Mouse (Mus musculus) liver, adult 2 months (tissue): ENCODE measurements around the gene Ift43. TPM values are rescaled to one million over a fixed set of nuclear protein-coding genes. Genes with fewer than 3 reads are reported as not detected.

Experiments used
- DNase-seq: peaks from one replicate; pipeline ENCODE4 v3.0.0-alpha.2; 2011; ENCODE audit warnings: low read depth, low spot score; ENCODE audit errors: extremely low read depth
- H3K27ac ChIP-seq: fragments of 200-500 bp; replicated peaks from 2 replicates; pipeline ENCODE4 v1.5.1; 2012; ENCODE audit warnings: low read depth, mild to moderate bottlenecking, control low read depth, inconsistent platforms, low read length; ENCODE audit not compliant: insufficient read depth
- H3K27me3 ChIP-seq: fragments of 200-500 bp; 2 replicates; pipeline ENCODE4 v1.6.1; 2012; ENCODE audit warnings: mild to moderate bottlenecking, moderate library complexity, low read length, inconsistent platforms; ENCODE audit not compliant: control insufficient read depth, insufficient read depth
- H3K36me3 ChIP-seq: fragments of 200-500 bp; 2 replicates; pipeline ENCODE4 v1.6.1; 2012; ENCODE audit warnings: low read length, inconsistent platforms; ENCODE audit not compliant: control insufficient read depth, insufficient read depth
- H3K4me1 ChIP-seq: fragments of 200-500 bp; 2 replicates; pipeline ENCODE4 v1.6.1; 2011; ENCODE audit warnings: low read length; ENCODE audit not compliant: control insufficient read depth, insufficient read depth
- H3K4me3 ChIP-seq: fragments of 200-500 bp; 2 replicates; pipeline ENCODE4 v1.5.1; 2011; ENCODE audit warnings: low read depth, mild to moderate bottlenecking, control low read depth, low read length, moderate library complexity; ENCODE audit not compliant: insufficient read depth
- H3K79me2 ChIP-seq: fragments of 200-500 bp; 2 replicates; pipeline ENCODE4 v1.6.1; 2012; ENCODE audit warnings: inconsistent platforms, mild to moderate bottlenecking, low read length, moderate library complexity; ENCODE audit not compliant: control insufficient read depth, insufficient read depth
- H3K9ac ChIP-seq: fragments of 200-500 bp; 2 replicates; pipeline ENCODE4 v1.6.1; 2012; ENCODE audit warnings: low read depth, mild to moderate bottlenecking, control low read depth, inconsistent platforms, low read length
- CTCF ChIP-seq: fragments of 200-500 bp; IDR thresholded peaks from 2 replicates; pipeline ENCODE4 v1.5.1; 2011; ENCODE audit warnings: low read depth, low read length, control low read depth
- POLR2A ChIP-seq: fragments of 200-500 bp; IDR thresholded peaks from 2 replicates; pipeline ENCODE4 v1.6.1; 2011; ENCODE audit warnings: low read length, control low read depth; ENCODE audit not compliant: insufficient read depth; ENCODE audit errors: extremely low read depth
- WGBS: fragments of 180-500 bp; shearing (Covaris S2); methylation state at CpG from one replicate; pipeline ENCODE4 v1.1.7; 2018; 5-methylcytosine and 5-hydroxymethylcytosine counted together
- polyA plus RNA-seq: library from polyadenylated mRNA; depleted of rRNA; stranded (reverse); fragments of >200 nt; gene quantifications from 2 replicates; pipeline ENCODE4 v1.2.3, GENCODE M21; 2012; rRNA removed
- total RNA-seq: library from RNA; depleted of rRNA; stranded (reverse); fragments of >200 nt; gene quantifications from 2 replicates; pipeline ENCODE4 v1.2.3, GENCODE M21; 2014; rRNA removed

Ift43 gene
- total and polyA plus RNA-seq, 2 experiments, result 3.5 to 4.5 TPM

- H3K4me1 ChIP-seq, result no peaks in the 10 kb centered on the region
- H3K4me3 ChIP-seq, result no peak overlapping the region
- DNase-seq, result no peak
- H3K36me3 ChIP-seq, result no peaks in the 10 kb centered on the region
- TF ChIP-seq POLR2A, result no peak
- TF ChIP-seq CTCF, result no peak
- H3K9ac ChIP-seq, result no peak overlapping the region
- no peaks in the 10 kb centered on the region for H3K27me3 ChIP-seq
- H3K27ac ChIP-seq, result no peak overlapping the region
- WGBS, result 91% methylated on average over 7 of the region's 7 CpGs
- no peaks in the 10 kb centered on the region for H3K79me2 ChIP-seq
Measured at GRCm38 (mm10) chr12:86196944-86197343, 114.6 kb downstream of the Ift43 start.

DNA sequence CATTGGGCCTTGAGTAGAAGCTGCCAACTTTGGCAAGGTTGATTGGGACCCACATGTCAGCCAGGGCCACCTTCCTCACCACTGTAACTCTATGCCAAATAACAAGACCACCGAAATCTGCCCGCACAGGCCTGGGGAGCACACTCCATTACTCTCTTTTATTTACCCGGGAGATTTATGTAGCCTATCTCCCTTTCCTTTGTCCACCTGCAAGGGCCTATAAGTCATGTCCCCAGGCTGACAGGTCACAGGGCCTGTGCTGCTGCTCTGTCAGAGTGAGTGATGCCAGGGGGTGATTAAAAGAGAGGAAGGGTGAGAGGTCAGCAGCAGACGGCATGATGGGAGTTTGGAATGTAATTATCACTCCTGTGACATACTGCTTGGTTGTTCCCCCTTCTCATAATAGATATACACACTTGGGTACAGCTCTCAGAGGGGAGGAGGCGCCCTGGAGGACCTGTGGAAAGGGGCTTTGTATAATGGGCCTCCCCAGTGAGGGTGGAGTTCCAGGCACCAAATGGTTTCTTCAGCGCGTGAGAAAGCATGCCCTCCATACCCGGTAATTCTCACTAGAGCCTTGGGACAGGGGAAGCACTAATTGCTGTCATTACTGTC is 121.2 kb downstream of the Ift43 start:
- H3K27me3 ChIP-seq, result no peaks in the 10 kb centered on the region
- H3K36me3 ChIP-seq, result no peaks in the 10 kb centered on the region
- H3K79me2 ChIP-seq, result no peaks in the 10 kb centered on the region
- H3K4me1 ChIP-seq, result no peaks in the 10 kb centered on the region
- TF ChIP-seq CTCF (no peak), POLR2A (no peak)
- DNase-seq, result no peak
- 69% methylated on average over 8 of the region's 8 CpGs for WGBS
- H3K9ac ChIP-seq, result no peak overlapping the region
- no peak overlapping the region for H3K4me3 ChIP-seq
- H3K27ac ChIP-seq, result no peak overlapping the region

- H3K4me3 ChIP-seq, result no peak overlapping the region
- no peaks in the 10 kb centered on the region for H3K79me2 ChIP-seq
- peaks cover 14% of the 10 kb centered on the region; the same call in 1 of the 2 replicates for H3K27me3 ChIP-seq
- no peak overlapping the region for H3K9ac ChIP-seq
- 5% methylated on average over 19 of the region's 19 CpGs for WGBS
- H3K27ac ChIP-seq, result no peak overlapping the region
- DNase-seq, result no peak
- TF ChIP-seq POLR2A, result no peak
- no peak for TF ChIP-seq CTCF
- no peaks in the 10 kb centered on the region for H3K4me1 ChIP-seq
- no peaks in the 10 kb centered on the region for H3K36me3 ChIP-seq
Measured at GRCm38 (mm10) chr12:86211099-86211520, 128.8 kb downstream of the Ift43 start.

Other genes starting within 250 kb of the Ift43 start
- 0.46 and 0.54 TPM in 2 replicates for gene Tgfb3, start 3.5 kb upstream of the Ift43 start, total RNA-seq
- 0.68 and 0.84 TPM in 2 replicates for gene Tgfb3, start 3.5 kb upstream of the Ift43 start, polyA plus RNA-seq
- 8.7 TPM in 2 replicates for gene Gpatch2l, start 159.3 kb downstream of the Ift43 start, total RNA-seq
- 4.3 and 6.1 TPM in 2 replicates for gene Gpatch2l, start 159.3 kb downstream of the Ift43 start, polyA plus RNA-seq